Mouse (Mus musculus): Measurements from ENCODE around the gene Pon1.

DNA sequence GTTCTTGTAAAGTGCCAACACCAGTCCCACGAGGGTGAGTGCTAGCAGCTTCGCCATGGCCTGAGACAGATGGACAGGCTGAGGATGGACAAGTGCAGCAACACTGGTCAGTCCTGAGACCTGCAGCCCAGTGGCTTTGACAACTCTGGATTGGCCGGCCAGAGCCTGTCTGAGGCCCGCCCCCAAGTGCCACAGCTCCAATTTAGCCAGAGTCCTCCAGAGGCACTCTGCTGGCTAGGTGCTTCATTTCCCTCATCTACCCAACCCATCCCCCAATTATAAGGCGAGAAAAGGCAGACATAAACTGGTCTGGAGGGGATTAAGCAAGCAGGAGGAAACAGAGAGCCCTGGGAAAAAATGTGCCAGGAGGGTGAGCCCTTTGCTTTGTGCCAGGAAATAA lies at the start of gene Pon1:
- TF ChIP-seq MAX (IDR thresholded peaks at IDR 0.05; ENCODE audit: low read depth) (no peak), REST (IDR thresholded peaks at IDR 0.05; ENCODE audit: insufficient read depth, insufficient read length) (no peak), POLR2AphosphoS2 (IDR thresholded peaks at IDR 0.05; ENCODE audit: insufficient read length, low read depth) (no peak), POLR2A (IDR thresholded peaks at IDR 0.05; ENCODE audit: insufficient read length, low read depth) (no peak), TCF3 (IDR thresholded peaks at IDR 0.05; ENCODE audit: insufficient read length, low read depth) (no peak)
